Mouse (Mus musculus): Measurements from ENCODE around the gene Gm49403. TPM values are rescaled to one million over a fixed set of nuclear protein-coding genes. Genes with fewer than 3 reads are reported as not detected.
"Not testable (repeated sequence)": the region's sequence is repeated elsewhere in the genome, so short reads cannot be mapped to it uniquely, and the experiment has no call there.

Gene Gm49403
- not detected in 2 replicates for total RNA-seq (2021)
- long read RNA-seq, experiment 1, result 0 reads
- long read RNA-seq, experiment 2, result 0 reads

DNA sequence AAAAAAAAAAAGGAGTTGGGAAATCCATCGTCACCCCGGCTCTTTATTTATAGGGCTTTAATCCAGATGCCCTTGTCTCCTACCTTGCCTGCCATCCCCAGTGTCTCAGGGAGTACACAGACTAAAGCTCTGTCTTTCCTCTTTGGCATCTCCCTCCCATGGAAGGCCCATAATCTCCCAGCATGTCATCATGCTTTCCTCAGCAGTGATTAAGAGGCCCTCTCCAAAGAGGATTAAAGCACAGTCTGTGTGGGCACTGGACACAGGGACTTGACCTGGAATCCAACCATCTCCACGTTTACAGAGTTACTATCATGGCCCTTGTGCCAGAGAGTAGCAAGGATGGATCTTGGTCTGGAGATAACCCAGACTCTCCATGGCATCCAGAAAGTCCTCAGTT lies at the start of gene Gm49403, which contains the start of gene Lbhd1:
TSS of gene Gm49403 (plus strand) at position 315 of the 400 bp plus-strand sequence.
TSS of gene Lbhd1 (plus strand) at position 117 of the 400 bp plus-strand sequence.
- DNase-seq, result no peak

- not testable (repeated sequence) for DNase-seq
Measured at GRCm38 (mm10) chr19:8836327-8836726, 47.4 kb upstream of the Gm49403 start.

DNA sequence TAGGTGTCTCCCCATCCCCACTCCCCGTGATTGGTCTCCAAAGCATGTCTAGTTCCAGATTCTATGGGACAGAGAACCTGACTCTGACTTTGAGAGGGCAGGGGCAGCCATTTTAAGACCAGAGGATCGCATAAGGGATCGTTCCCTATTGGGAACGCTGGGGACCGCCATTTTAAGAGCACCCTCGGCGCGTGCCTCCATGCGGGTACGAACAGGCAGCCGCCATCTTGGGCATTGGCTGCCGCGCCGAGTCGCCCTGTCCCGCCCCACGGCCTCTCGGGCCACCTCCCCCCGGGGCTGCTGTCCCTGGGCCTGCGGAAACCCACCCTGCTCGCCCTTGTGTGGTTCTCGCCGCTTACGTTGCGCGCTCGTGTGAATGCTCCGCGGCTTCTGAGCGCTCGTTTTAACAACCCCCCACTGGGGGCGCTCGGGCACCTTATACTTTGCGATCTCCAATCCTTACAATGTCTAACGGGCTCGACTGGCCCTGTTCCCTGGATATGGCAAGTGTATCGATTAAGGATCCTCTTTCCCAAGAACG lies 46.4 kb upstream of the Gm49403 start, which contains the start of gene Bscl2:
TSS of gene Bscl2 (plus strand) at position 217 of the 541 bp plus-strand sequence.
- peak; percentile 90 for DNase-seq

GRCm38 (mm10) chr19:8838041-8838730 lies 45.5 kb upstream of the Gm49403 start:
- peak; percentile 64 for DNase-seq

DNA sequence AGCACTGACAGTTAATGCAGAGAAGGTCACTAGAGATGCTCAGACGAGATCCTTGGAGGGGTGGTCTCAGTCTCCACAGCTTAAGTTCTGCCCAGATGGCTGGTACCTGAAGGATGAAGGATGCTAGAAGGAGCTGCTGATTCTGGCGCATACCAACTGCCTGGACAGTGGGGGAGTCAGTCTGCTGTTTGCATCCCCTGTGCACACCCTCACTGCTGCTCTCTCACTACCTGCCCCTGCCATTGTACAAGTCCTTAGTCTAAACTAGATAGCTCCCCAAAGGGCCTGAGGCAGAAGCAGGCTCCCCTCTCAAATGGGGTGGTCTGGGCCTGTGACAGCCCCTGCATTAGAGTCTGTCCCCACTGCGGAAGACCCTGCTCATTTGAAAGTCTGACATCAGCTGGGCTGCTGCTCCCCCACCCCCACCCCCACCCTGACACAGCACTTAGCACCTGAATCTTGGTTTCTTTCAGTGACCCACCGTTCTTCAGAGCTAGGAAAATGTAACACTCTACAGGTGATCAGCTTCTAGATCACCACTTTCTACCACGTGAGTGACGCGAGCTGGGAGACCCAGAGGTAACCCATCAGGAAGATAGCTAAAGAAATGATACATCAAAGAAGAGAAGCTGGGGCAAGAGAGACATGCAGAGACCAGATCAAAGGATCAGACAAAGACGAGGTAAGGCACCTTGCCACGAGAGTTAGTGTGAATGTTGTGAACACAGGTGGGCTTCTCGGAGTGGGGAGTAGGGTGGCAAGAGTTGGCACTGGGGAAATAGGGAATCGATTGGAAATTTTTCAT lies 44.4 kb upstream of the Gm49403 start, which contains the start of gene Gng3:
TSS of gene Gng3 (minus strand) at position 92 of the 805 bp plus-strand sequence.
- DNase-seq, result no peak

DNA sequence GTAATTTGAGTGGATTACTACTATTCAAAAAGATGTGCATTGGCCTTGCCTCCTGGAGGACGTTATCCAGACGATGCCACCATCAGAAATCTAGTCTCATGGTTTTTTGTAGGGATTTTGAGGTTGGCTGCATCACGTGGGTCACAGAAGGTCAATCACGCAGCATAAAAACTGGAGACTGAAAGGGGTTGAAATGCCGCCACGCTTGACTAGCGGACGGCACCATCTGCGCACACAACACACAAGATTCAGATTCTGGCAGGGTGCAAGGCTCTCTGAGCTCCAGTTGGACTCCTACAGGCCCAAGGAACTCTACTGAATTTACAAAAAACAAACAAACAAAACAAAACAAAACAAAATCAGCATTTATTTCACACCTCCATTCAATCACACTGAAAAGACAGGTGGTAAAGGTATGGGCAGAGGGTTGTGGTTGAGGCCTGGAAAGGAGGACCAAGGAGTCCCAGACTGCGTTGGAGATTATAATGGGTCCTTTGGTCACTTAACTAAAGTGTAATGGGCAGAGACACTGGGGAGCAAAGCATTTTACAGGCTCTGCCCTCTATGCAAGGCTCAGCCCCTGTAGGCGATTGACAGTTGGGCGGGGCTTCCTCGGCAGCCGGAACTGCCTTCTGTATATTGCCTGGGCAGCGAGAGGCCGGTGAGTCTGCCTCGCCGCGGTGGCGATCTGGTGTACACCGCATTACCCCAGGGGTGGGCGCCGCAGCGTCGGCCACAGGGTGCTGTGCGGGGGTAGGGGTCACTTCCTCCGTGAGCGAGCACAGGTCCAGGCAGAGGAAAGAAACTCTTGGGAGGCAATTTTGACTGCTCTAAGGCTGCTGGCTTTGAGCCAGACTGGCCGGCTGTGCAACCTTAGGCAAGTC lies 43.6 kb upstream of the Gm49403 start:
- DNase-seq, result peak; percentile 88

GRCm38 (mm10) chr19:8841012-8841411 lies 42.7 kb upstream of the Gm49403 start:
- DNase-seq, result no peak

DNA sequence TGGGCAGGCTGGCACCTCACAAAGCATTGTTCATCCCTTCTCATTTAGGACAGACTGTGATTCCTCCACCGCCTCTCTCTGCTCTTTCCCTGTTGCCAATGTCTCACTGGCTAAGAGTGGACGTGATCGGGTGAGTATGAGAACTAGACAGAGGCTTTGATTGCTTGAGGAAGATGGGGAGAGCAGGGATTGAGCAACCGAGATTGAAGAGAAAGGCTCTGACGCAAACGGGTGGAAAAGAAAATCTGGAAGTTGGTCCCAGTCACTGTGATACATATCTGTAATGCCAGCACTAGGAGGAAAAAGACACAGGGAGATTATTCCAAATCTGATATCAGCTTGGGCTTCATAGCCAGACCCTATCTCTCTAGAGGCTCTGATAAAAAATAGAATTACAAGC lies 40.8 kb upstream of the Gm49403 start:
- DNase-seq, result no peak

DNA sequence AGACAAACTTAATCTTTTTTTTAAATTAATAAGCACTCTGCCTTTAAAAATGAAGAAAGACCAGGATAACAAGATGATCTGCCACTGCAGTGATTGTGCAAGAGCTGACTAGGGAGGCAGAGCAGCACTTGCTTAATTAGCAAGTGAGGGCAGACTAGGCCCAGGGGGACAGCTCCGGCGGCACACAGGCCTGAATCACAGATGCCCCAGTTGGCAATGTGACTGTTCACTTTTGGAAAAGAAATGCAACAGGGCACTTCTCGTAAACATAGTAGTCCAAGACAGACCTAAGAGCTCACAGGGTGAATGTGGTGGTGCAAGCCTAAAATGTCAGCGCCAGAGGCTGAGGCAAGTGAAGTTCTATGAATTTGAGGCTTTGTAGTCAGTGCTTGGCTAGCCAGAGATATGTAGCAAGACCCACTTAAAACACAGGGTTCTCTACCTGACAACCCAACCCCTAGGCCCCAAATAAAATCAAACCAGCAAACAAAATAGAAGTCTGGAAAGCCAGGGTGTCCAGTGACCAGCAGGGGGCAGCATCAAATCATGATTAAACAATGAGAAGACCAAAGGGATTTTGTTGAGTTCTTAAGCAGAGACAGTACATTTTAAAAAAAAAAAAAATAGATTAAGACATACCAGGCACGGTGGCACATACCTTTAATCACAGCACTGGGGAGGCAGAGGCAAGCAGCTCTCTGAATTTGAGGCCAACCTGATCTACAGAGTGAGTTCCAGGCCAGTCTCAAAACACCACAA lies 39.2 kb upstream of the Gm49403 start:
- DNase-seq, result peak; percentile 91

DNA sequence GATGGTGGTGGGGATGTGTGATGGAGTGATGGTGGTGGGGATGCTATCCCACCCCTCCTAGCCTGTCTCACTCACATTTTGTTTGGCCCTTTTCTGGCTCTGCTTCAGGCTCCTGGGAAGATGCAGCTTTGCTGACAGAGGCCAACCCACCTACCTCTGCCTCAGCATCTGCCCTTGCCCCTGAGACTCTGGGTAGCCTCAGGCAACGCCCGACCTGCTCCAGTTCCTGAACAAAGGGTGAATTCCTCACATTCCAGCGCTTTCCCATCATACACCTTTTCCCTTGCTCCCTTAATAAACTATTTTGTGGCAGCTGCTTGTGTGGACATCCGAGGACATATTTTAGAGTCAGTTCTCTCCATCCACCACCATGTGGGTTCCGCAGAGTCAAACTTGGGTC lies 35.4 kb upstream of the Gm49403 start:
- DNase-seq, result no peak

- DNase-seq, result peak; percentile 72
Measured at GRCm38 (mm10) chr19:8850402-8850901, 33.3 kb upstream of the Gm49403 start, which contains the start of gene Lrrn4cl. Lrrn4cl (plus strand) TSS chr19:8850768.

DNA sequence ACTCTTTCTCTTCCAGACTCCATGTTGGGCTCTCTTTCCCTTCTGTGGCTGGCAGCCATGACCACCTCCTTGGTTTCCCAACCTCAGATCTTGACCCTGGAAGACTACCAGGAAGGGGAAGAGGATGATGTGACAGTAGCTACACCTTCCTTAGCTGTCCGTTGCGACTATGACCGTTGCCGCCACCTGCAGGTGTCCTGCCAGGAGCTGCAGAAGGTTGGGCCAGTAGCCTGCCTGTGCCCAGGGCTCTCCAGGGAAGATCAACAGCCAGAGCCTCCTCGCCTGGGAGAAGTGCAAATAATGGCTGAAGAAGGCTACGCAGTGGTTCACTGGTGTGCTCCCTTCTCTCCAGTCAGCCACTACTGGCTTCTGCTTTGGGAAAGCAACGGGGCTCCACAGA lies 32.1 kb upstream of the Gm49403 start:
- DNase-seq, result peak; percentile 36

DNA sequence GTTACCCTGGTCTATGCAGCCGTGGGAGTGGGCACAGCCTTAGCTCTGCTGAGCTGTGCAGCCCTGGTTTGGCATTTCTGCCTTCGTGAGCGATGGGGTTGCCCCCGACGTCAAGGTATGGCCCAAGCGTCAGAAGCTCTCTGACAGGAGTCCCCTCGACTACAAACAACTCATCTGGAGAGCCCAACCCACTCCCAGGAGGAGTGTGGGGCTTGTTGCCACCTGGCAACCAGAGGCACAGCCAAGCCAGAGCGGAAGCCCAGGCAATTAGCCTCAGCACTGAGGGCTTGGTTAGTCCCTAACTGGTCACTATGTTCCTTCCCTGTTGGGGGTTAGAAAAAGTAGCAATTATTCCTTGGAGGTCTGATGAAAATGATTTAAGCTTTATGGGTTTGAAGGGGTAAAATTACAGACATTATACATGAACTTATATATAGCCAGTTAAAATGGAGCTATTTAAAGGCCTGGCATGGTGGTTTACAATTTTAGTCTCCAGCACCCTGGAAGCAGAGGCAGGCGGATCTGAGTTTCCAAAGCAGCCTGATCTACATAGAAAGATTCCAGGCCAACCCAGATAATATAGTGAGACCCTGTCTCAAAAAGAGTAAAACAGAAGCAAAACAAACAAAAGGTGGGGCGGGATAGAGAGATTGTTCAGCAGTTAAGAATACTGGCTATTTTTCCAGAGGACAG lies 31.3 kb upstream of the Gm49403 start:
- DNase-seq, result peak; percentile 42

DNA sequence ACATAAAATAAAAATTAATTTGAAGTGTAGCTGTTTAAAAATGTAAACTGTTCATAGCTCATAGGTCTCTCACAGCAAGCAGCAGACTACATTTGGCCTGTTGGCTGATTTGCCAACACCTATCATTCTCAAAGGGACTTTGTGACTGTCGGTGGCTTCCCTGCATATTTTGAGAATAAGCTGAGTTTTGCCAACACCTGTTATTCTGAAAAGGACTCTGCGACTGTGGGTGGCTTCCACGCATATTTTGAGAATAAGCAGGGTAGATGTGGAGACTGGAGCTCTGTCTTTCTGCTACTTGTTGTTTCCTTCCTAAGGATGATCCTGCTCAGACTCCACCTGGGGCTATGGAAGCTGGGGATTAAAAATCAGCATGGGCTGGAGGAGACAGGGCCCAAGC lies 30.6 kb upstream of the Gm49403 start:
- no peak for DNase-seq

GRCm38 (mm10) chr19:8857689-8858088 lies 26.0 kb upstream of the Gm49403 start:
- peak; percentile 84 for DNase-seq

DNA sequence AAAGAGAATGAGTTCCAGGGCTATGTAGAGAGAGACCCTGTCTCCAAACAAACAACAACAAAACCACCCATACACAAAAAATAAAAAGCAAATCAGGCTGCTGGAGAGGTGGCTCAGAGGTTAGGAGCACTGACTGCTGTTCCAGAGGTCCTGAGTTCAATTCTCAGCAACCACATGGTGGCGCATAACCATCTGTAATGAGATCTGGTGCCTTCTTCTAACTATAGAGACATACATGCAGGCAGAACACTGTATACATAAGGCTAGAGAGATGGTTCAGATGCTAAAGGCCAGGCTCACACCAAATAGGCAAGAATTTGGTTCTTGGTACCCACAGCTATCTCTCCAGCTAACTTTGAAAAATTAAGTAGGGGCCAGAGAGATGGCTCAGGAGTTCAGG lies 24.7 kb upstream of the Gm49403 start:
- DNase-seq, result no peak

- no peak for DNase-seq
Measured at GRCm38 (mm10) chr19:8864265-8864664, 19.5 kb upstream of the Gm49403 start.

GRCm38 (mm10) chr19:8870381-8870780 lies 13.3 kb upstream of the Gm49403 start:
- DNase-seq, result not testable (repeated sequence)

DNA sequence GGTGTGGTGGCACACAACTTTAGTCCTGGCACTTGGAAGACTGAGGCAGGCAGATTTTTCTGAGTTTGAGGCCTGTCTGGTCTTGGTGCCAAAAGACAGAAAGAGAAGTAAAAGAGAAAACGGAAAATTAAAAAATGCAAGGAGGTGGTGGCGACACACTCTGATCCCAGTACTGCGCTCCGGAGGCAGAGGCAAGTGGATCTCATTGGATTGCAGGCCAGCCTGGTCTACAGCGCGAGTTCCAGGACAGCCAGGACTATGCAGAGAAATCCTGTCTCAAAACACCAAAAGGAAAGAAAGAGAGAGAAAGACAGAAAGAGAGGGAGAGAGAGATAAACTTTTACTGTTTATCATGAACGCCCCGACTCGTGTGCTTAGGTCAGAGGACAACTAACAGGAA lies 12.9 kb upstream of the Gm49403 start:
- DNase-seq, result peak; percentile 25

Measured in adrenal gland, postnatal 14 days (tissue).